Mouse (Mus musculus) stomach, postnatal 0 days (tissue): Measurements from ENCODE around the gene Thbs1. TPM values are rescaled to one million over a fixed set of nuclear protein-coding genes. Genes with fewer than 3 reads are reported as not detected.

Experiments used
- ATAC-seq: fragments of 200-750 bp; cut with Nextera tagmentation; 2 replicates; pipeline ENCODE4 v1.8.0; 2017; ENCODE audit not compliant: low FRiP score, low TSS enrichment
- DNase-seq: peaks from one replicate; pipeline ENCODE4 v3.0.0-alpha.2; 2016; ENCODE audit warnings: low spot score
- H3K27ac ChIP-seq: fragments of 300-500 bp; sonication (generic); replicated peaks from 2 replicates; pipeline ENCODE4 v1.5.1; 2014; ENCODE audit warnings: mild to moderate bottlenecking, control low read depth
- H3K27me3 ChIP-seq: fragments of 300-500 bp; sonication (generic); 2 replicates; pipeline ENCODE4 v1.6.1; 2014; ENCODE audit warnings: low read length; ENCODE audit not compliant: control insufficient read depth, insufficient read depth
- H3K36me3 ChIP-seq: fragments of 300-500 bp; sonication (generic); 2 replicates; pipeline ENCODE4 v1.6.1; 2014; ENCODE audit warnings: low read length, mixed read lengths; ENCODE audit not compliant: control insufficient read depth, insufficient read depth
- H3K4me1 ChIP-seq: fragments of 300-500 bp; sonication (generic); replicated peaks from 2 replicates; pipeline ENCODE4 v1.6.1; 2014; ENCODE audit warnings: antibody characterized with exemption; ENCODE audit not compliant: control insufficient read depth, insufficient read depth
- H3K4me2 ChIP-seq: fragments of 300-500 bp; sonication (generic); replicated peaks from 2 replicates; pipeline ENCODE4 v1.6.1; 2014; ENCODE audit warnings: low read depth, mild to moderate bottlenecking, control low read depth, moderate library complexity
- H3K4me3 ChIP-seq: fragments of 300-500 bp; sonication (generic); 2 replicates; pipeline ENCODE4 v1.5.1; 2014; ENCODE audit warnings: low read depth, low read length, control low read depth
- H3K9ac ChIP-seq: fragments of 300-500 bp; sonication (generic); 2 replicates; pipeline ENCODE4 v1.6.1; 2014; ENCODE audit warnings: mild to moderate bottlenecking, low read length, control low read depth, mixed read lengths
- H3K9me3 ChIP-seq: fragments of 300-500 bp; sonication (generic); 2 replicates; pipeline ENCODE4 v1.6.1; 2016; ENCODE audit warnings: low read length; ENCODE audit not compliant: control insufficient read depth
- CTCF ChIP-seq: IDR thresholded peaks from 2 replicates; pipeline ENCODE4 v1.5.1; 2016; ENCODE audit warnings: antibody characterized with exemption, low read depth, mild to moderate bottlenecking, moderate library complexity
- EP300 ChIP-seq: optimal IDR thresholded peaks from 2 replicates; pipeline ENCODE3; 2016; ENCODE audit warnings: antibody characterized with exemption
- WGBS: fragments of 180-500 bp; shearing (Covaris S2); extraction: QIAGEN DNeasy Blood & Tissue Kit; methylation state at CpG from one replicate; pipeline ENCODE4 v1.1.7; 2014; 5-methylcytosine and 5-hydroxymethylcytosine counted together
- polyA plus RNA-seq: library from polyadenylated mRNA; unstranded; fragments of >200 nt; fragmentation: Nextera tagmentation; extraction: Ambion mirVana; gene quantifications from 2 replicates; pipeline ENCODE4 v1.2.1, GENCODE M21; 2015

Gene Thbs1
- polyA plus RNA-seq, 1 experiment from 2014 or later, result 19.0 TPM

GRCm38 (mm10) chr2:118159126-118159525 is 47.5 kb downstream of the Thbs1 start:
- DNase-seq (no peak), ATAC-seq (no peak)
- TF ChIP-seq CTCF, result no peak
- no peak for TF ChIP-seq EP300
- Histone ChIP-seq H3K36me3 (no peaks in the 10 kb centered on the region), H3K27ac (no peak overlapping the region), H3K4me3 (no peak overlapping the region), H3K27me3 (no peaks in the 10 kb centered on the region), H3K4me2 (no peak overlapping the region), H3K4me1 (no peaks in the 10 kb centered on the region), H3K9ac (no peak overlapping the region), H3K9me3 (no peaks in the 10 kb centered on the region)
- 48% methylated on average over 6 of the region's 6 CpGs for WGBS

GRCm38 (mm10) chr2:118160547-118160946 is 48.9 kb downstream of the Thbs1 start:
- no peak for TF ChIP-seq EP300
- no peak for TF ChIP-seq CTCF
- Histone ChIP-seq H3K4me2 (no peak overlapping the region), H3K4me1 (no peaks in the 10 kb centered on the region), H3K9ac (no peak overlapping the region), H3K27ac (no peak overlapping the region), H3K4me3 (no peak overlapping the region), H3K27me3 (no peaks in the 10 kb centered on the region), H3K9me3 (no peaks in the 10 kb centered on the region), H3K36me3 (no peaks in the 10 kb centered on the region)
- ATAC-seq (no peak), DNase-seq (no peak)
- 18% methylated on average over 6 of the region's 6 CpGs for WGBS

- H3K9ac ChIP-seq, result no peak overlapping the region
- H3K27ac ChIP-seq, result no peak overlapping the region
- no peak for ATAC-seq
- H3K36me3 ChIP-seq, result no peaks in the 10 kb centered on the region
- WGBS, result 66% methylated on average over 2 of the region's 2 CpGs
- H3K4me3 ChIP-seq, result no peak overlapping the region
- no peaks in the 10 kb centered on the region for H3K27me3 ChIP-seq
- H3K4me2 ChIP-seq, result no peak overlapping the region
- no peaks in the 10 kb centered on the region for H3K9me3 ChIP-seq
- H3K4me1 ChIP-seq, result no peaks in the 10 kb centered on the region
- TF ChIP-seq CTCF (no peak), EP300 (no peak)
- DNase-seq, result no peak
Observed at GRCm38 (mm10) chr2:118160991-118161390, 49.3 kb downstream of the Thbs1 start.

- DNase-seq (no peak), ATAC-seq (no peak)
- Histone ChIP-seq H3K27ac (no peak overlapping the region), H3K9ac (no peak overlapping the region), H3K4me3 (no peak overlapping the region), H3K4me1 (no peaks in the 10 kb centered on the region), H3K9me3 (no peaks in the 10 kb centered on the region), H3K27me3 (no peaks in the 10 kb centered on the region), H3K4me2 (no peak overlapping the region), H3K36me3 (no peaks in the 10 kb centered on the region)
- WGBS, result 62% methylated on average over 5 of the region's 5 CpGs
- TF ChIP-seq EP300 (no peak), CTCF (no peak)
Observed at GRCm38 (mm10) chr2:118162486-118162885, 50.8 kb downstream of the Thbs1 start.

- Histone ChIP-seq H3K4me1 (no peaks in the 10 kb centered on the region), H3K9ac (no peak overlapping the region), H3K27me3 (no peaks in the 10 kb centered on the region), H3K36me3 (no peaks in the 10 kb centered on the region), H3K27ac (no peak overlapping the region), H3K9me3 (no peaks in the 10 kb centered on the region), H3K4me3 (no peak overlapping the region), H3K4me2 (no peak overlapping the region)
- 84% methylated on average over 6 of the region's 6 CpGs for WGBS
- TF ChIP-seq EP300 (no peak), CTCF (no peak)
- no peak for DNase-seq
- no peak for ATAC-seq
Observed at GRCm38 (mm10) chr2:118164137-118164536, 52.5 kb downstream of the Thbs1 start.

GRCm38 (mm10) chr2:118165691-118166090 is 54.0 kb downstream of the Thbs1 start:
- H3K27me3 ChIP-seq, result no peaks in the 10 kb centered on the region
- H3K4me2 ChIP-seq, result no peak overlapping the region
- no peak overlapping the region for H3K27ac ChIP-seq
- DNase-seq (no peak), ATAC-seq (no peak)
- TF ChIP-seq EP300 (no peak), CTCF (no peak)
- H3K9ac ChIP-seq, result no peak overlapping the region
- no peaks in the 10 kb centered on the region for H3K9me3 ChIP-seq
- no peak overlapping the region for H3K4me3 ChIP-seq
- no peaks in the 10 kb centered on the region for H3K36me3 ChIP-seq
- H3K4me1 ChIP-seq, result no peaks in the 10 kb centered on the region
- WGBS, result 91% methylated on average over 2 of the region's 2 CpGs
